ENCODE assay signal across 28 mouse cellular contexts in genomic region chr16:34317110-34317509, GRCm38 (mm10).
DNase-seq lines count a peak whose midpoint lies in the region; ATAC-seq lines count a peak whose summit lies in the region.
"Had no signal": no experiment of that assay in that cellular context is flagged by ENCODE, and none has a peak within 500 bp of the region (broad histone marks: within the 10 kb centered on the region; RNA-seq: fewer than 3 reads in every experiment).

No protein-coding gene starts in this region.

- H3K4me1 ChIP-seq in kidney, embryonic 14.5 days (ENCODE audit: control insufficient read depth, insufficient read depth, low read length) = peaks cover 3% of the 10 kb centered on the region; the same call in 1 of the 2 replicates
- H3K4me1 ChIP-seq in midbrain, embryonic 11.5 days (ENCODE audit: control insufficient read depth, insufficient read depth, low read length) = no peaks in the 10 kb centered on the region
- H3K4me1 ChIP-seq in midbrain, embryonic 15.5 days = peaks cover 41% of the 10 kb centered on the region
- H3K4me1 ChIP-seq: limb, embryonic 15.5 days; liver, embryonic 13.5 days had no signal

- 0 out of 2 replicates have a peak, but pooled peaks have one; percentile 62 for ATAC-seq in kidney, embryonic 14.5 days (ENCODE audit: low FRiP score, low TSS enrichment)
- no peak for ATAC-seq in midbrain, embryonic 11.5 days (ENCODE audit: low FRiP score)
- ATAC-seq in midbrain, embryonic 15.5 days (replicated peaks) = no peak
- ATAC-seq: CD4-positive, CD25-positive, alpha-beta regulatory T cell, adult 4 months; inflammation-experienced regulatory T-cells, adult 6 months; lung, postnatal 0 days had no signal

- H3K4me3 ChIP-seq in kidney, embryonic 14.5 days (ENCODE audit: low read length) = no peak overlapping the region
- no peak overlapping the region for H3K4me3 ChIP-seq in midbrain, embryonic 11.5 days (ENCODE audit: low read depth, low read length)
- no peak overlapping the region for H3K4me3 ChIP-seq in midbrain, embryonic 15.5 days
- H3K4me3 ChIP-seq: embryonic facial prominence, embryonic 12.5 days; gastrocnemius, adult 2 months; heart, adult 2 months; hindbrain, embryonic 10.5 days; limb, embryonic 15.5 days; liver, embryonic 13.5 days had no signal

- H3K27me3 ChIP-seq in kidney, embryonic 14.5 days (ENCODE audit: control insufficient read depth, insufficient read depth, low read length) = no peaks in the 10 kb centered on the region
- no peaks in the 10 kb centered on the region for H3K27me3 ChIP-seq in midbrain, embryonic 11.5 days (ENCODE audit: control insufficient read depth, insufficient read depth, low read length)
- H3K27me3 ChIP-seq in midbrain, embryonic 15.5 days (replicated peaks) = no peaks in the 10 kb centered on the region
- H3K27me3 ChIP-seq: embryonic facial prominence, embryonic 12.5 days; limb, embryonic 15.5 days; liver, embryonic 13.5 days had no signal

- H3K27ac ChIP-seq in kidney, embryonic 14.5 days (ENCODE audit: low read depth, low read length) = no peak overlapping the region
- no peak overlapping the region for H3K27ac ChIP-seq in midbrain, embryonic 11.5 days (ENCODE audit: low read depth, low read length)
- H3K27ac ChIP-seq in midbrain, embryonic 15.5 days = no peak overlapping the region; the same call in 1 of the 2 replicates
- H3K27ac ChIP-seq: embryonic facial prominence, embryonic 12.5 days; gastrocnemius, adult 2 months; heart, adult 2 months; hindbrain, embryonic 10.5 days; limb, embryonic 15.5 days; liver, embryonic 13.5 days; macrophage had no signal

- H3K36me3 ChIP-seq in kidney, embryonic 14.5 days (ENCODE audit: control insufficient read depth, insufficient read depth, low read length) = no peaks in the 10 kb centered on the region
- H3K36me3 ChIP-seq in midbrain, embryonic 11.5 days (ENCODE audit: control insufficient read depth, insufficient read depth, low read length) = no peaks in the 10 kb centered on the region; the same call in 1 of the 2 replicates
- 0 out of 2 replicates have a peak, but pooled peaks cover 5% of the 10 kb centered on the region for H3K36me3 ChIP-seq in midbrain, embryonic 15.5 days (replicated peaks)
- H3K36me3 ChIP-seq: liver, embryonic 13.5 days had no signal

- WGBS in kidney, embryonic 14.5 days = 10% methylated on average over 3 of the region's 3 CpGs
- WGBS in midbrain, embryonic 11.5 days = 66% methylated on average over 3 of the region's 3 CpGs
- 44% methylated on average over 3 of the region's 3 CpGs for WGBS in midbrain, embryonic 15.5 days

- H3K9ac ChIP-seq in kidney, embryonic 14.5 days (ENCODE audit: low read depth, low read length) = no peak overlapping the region
- H3K9ac ChIP-seq in midbrain, embryonic 11.5 days (ENCODE audit: low read length) = no peak overlapping the region
- H3K9ac ChIP-seq in midbrain, embryonic 15.5 days = no peak overlapping the region
- H3K9ac ChIP-seq: embryonic facial prominence, embryonic 12.5 days; limb, embryonic 15.5 days; liver, embryonic 13.5 days had no signal

- H3K4me2 ChIP-seq in kidney, embryonic 14.5 days (replicated peaks; ENCODE audit: low read depth, low read length) = no peak overlapping the region
- no peak overlapping the region for H3K4me2 ChIP-seq in midbrain, embryonic 11.5 days
- no peak overlapping the region for H3K4me2 ChIP-seq in midbrain, embryonic 15.5 days
- H3K4me2 ChIP-seq: embryonic facial prominence, embryonic 12.5 days; limb, embryonic 15.5 days; liver, embryonic 13.5 days had no signal

- no peaks in the 10 kb centered on the region for H3K9me3 ChIP-seq in kidney, embryonic 14.5 days (ENCODE audit: control insufficient read depth, low read length)
- H3K9me3 ChIP-seq in midbrain, embryonic 11.5 days (ENCODE audit: control insufficient read depth, low read length) = no peaks in the 10 kb centered on the region
- H3K9me3 ChIP-seq in midbrain, embryonic 15.5 days = no peaks in the 10 kb centered on the region
- H3K9me3 ChIP-seq: hindbrain, embryonic 10.5 days; limb, embryonic 15.5 days; liver, embryonic 13.5 days had no signal

- no peak for DNase-seq in kidney, postnatal 4 days
- DNase-seq in midbrain, embryonic 11.5 days (ENCODE audit: low spot score, missing footprints) = peak; percentile 72
- peak; percentile 35 for DNase-seq in forelimb bud, embryonic 11.5 days (ENCODE audit: low read depth, low spot score)
- DNase-seq in mesoderm, embryonic 11.5 days (ENCODE audit: low read depth, low spot score) = peak; percentile 46
- no peak for DNase-seq in gastrocnemius, postnatal 25 days
- DNase-seq: adrenal gland, postnatal 25 days; cerebellum, adult 11-12 months; cerebellum, adult 9-11 months; embryo, embryonic 11 days; gastrocnemius, adult 2 months; heart, adult 2 months; heart, postnatal 14 days; kidney, adult 11 months; kidney, postnatal 10 days; liver, embryonic 13.5 days; lung, adult 18-20 months; right cerebral cortex, adult 18-20 months; spleen, adult 18-20 months; thymus, postnatal 14 days had no signal

Comparison
In these comparisons a context has a peak if more than half of its experiments do, and no peak if none do; other contexts are left out.
1. DNase-seq: peak in midbrain, embryonic 11.5 days (single experiment), forelimb bud, embryonic 11.5 days (single experiment) and mesoderm, embryonic 11.5 days (single experiment); none in kidney, postnatal 4 days (0 of 2) and gastrocnemius, postnatal 25 days (single experiment).